Mouse (Mus musculus) gonadal fat pad, adult 2 months (tissue): ENCODE results near the gene Sec61a1. TPM values are rescaled to one million over a fixed set of nuclear protein-coding genes. Genes with fewer than 3 reads are reported as not detected.

Source experiments
- DNase-seq: peaks from one replicate; pipeline ENCODE4 v3.0.0-alpha.2; 2012; ENCODE audit warnings: low read depth
- polyA plus RNA-seq: library from polyadenylated mRNA; depleted of rRNA; stranded (reverse); fragments of >200 nt; gene quantifications from 2 replicates; pipeline ENCODE4 v1.2.3, GENCODE M21; 2012; rRNA removed

Sec61a1 gene
- polyA plus RNA-seq, result 321 and 344 TPM in 2 replicates

- peak; percentile 51 for DNase-seq
Observed at GRCm38 (mm10) chr6:88518404-88519263, at the start of gene Sec61a1. TSS of gene Sec61a1 (minus strand) at chr6:88518905.

GRCm38 (mm10) chr6:88566676-88567075, 48.0 kb upstream of the Sec61a1 start:
- no peak for DNase-seq

GRCm38 (mm10) chr6:88565033-88565432, 46.3 kb upstream of the Sec61a1 start:
- DNase-seq, result no peak

DNA sequence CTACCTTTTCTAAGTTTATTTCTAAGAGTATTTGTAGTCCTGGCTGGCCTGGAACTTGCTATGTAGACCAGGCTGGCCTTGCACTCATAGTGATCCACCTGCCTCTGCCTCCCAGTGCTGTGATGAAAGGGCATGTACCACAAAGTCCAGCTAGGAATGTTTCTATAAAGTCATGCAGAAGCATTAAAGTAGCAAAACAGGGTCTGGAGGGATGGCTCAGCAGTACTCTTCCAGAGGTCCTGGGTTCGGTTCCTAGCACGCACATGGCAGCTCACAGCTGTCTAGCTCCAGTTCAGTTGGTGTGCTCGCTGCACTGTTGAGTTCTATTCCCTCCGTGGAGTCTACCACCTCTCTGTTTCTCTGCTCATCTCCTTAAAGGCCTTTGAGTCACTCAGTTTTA, 41.5 kb upstream of the Sec61a1 start:
- no peak for DNase-seq

- no peak for DNase-seq
Observed at GRCm38 (mm10) chr6:88559688-88560087, 41.0 kb upstream of the Sec61a1 start.

DNA sequence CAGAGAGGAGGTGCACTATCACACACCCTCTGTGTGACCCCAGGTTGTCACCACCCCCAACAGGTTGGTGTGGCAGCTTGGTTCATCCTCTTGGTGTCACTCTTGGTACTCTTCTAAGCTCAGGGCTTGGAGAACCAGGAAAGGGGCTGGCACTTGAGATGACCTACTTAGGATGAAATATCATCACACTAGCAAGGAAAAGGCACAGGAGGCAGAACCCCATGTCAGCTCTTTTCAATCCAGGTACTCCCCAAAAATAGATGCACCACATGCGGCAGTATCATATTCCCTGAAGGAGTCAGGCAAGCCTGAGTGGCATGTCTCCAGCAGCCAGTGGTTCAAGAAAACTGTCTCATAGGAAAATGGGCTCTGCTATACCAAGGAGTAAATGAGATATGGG, 39.4 kb upstream of the Sec61a1 start:
- DNase-seq, result no peak

- DNase-seq, result no peak
Observed at GRCm38 (mm10) chr6:88557548-88557947, 38.8 kb upstream of the Sec61a1 start.

- no peak for DNase-seq
Observed at GRCm38 (mm10) chr6:88549916-88550315, 31.2 kb upstream of the Sec61a1 start.

DNA sequence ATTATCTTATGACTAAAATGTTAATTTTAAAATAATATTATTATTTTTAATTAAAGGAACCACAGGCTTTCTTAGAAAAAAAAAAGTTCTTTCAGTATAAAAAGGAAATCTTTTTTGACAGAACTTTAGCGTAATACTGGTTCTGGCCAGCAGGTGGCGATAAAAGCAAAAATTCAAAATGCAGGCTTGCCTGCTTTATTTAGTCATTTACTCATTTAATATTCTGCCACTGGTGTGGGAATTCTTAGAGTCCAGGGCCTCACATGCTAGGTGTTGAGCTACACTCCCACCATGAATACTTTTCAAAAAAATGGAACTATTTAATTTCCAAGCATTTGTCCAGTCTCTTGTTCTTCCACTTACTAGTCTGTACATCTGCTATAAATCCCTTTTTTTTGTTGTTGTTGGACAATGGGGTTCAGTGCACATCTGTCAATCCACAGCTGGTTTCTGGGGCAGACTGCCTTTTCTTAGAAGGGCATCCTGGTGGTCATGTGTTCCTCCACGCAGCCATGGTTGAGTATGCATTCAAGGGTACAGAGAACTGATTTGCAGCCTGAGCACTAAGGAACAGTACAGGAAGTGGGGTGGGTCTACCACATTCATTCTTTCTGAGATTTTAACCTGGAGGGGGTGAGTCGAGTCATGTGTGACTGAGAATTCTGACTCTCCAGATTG, 30.6 kb upstream of the Sec61a1 start:
- DNase-seq, result no peak

GRCm38 (mm10) chr6:88548405-88549049, 29.8 kb upstream of the Sec61a1 start:
- DNase-seq, result no peak

- no peak for DNase-seq
Observed at GRCm38 (mm10) chr6:88545397-88545790, 26.7 kb upstream of the Sec61a1 start.

DNA sequence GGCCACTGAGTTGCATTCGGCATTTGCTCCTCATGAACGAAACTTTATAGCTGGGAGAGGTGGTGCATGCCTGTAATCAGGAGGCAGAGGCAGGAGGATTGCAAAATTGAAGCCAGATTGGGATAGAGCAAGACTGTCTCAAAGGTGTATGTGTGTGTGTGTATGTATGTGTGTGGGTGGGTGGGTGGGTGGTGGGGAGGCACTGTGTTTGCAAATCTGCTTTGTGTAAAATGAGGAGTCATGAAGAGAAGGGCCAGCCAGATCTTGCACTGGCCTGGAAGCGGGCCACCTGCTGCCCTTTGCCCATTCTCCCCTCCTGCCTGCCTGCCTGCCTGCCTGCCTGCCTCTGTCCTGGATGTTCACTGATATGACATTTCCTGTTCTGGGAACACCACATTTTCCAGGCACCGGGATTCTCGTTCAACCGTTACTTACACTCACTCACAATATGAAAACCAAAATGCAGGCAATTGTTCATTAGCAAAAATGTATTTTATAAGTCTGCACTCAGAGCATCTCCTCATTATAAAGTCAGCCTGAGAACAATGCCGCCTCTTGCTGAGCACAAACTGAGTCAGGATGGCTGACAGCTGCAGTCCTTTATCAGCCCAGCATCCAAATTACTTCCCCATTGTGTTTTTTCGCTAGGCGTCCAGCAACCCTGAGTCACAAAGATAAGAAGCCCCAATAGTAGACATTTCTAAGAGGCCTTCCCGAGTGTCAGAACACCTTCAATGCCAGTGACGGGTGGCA, 26.1 kb upstream of the Sec61a1 start:
- no peak for DNase-seq

DNA sequence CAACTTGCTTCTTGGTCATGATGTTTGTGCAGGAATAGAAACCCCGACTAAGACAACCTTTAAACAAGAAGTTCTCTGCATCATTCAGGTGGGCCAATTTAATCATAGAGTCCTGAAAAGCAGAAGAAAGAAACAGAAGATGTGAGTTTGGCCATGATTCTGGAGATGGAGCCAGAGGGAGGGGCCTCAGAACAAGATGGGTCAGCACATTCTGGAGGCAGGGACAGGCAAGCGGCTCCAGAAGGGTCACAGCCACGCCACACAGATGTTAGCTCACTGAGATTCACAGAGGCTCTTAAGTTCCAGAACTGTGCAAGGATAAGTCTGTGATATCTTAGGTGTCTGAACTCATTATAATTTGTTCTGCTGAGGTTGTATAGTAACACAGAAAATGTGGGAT, 25.5 kb upstream of the Sec61a1 start:
- no peak for DNase-seq

GRCm38 (mm10) chr6:88540093-88540755, 21.5 kb upstream of the Sec61a1 start:
- no peak for DNase-seq

- DNase-seq, result no peak
Observed at GRCm38 (mm10) chr6:88530306-88530705, 11.6 kb upstream of the Sec61a1 start.

DNA sequence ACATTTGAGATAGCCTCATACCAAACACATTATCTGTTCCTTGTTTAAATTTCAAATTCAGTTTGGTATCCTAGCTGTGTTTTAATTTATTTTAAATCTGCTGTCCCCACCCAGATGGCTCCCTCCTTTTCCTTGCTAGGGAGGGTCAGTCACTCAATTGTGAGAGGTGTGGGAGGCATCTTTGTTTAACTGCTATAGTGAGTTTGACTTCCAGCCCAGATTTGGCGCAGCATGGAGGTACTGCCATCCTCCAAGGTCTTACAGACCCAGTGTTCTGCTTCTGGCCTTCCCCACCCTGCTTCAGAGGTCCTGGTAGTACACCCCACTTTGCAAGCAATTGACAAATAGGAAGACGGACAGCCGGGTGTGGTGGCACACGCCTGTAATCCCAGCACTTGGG, 5.4 kb upstream of the Sec61a1 start:
- no peak for DNase-seq

DNA sequence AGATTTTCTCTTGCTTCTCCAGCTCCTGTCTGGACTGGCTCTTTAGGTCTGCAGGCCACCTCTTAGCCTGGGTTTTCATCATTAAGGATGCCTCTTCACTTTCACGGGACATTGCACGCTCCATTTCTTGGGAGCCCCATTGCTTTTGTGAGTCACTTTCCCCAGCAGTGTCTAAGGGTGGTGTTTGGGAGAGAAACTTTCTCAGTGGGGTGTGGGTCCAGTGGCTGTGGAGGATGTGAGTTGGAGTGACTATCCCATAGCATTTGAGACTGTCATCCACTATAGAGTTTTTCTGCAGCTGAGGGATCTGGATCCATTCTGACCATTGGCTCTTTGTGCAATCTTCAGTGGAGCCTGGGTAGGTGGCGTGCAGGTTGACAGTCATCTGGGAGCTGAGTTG, 4.7 kb upstream of the Sec61a1 start:
- no peak for DNase-seq

DNA sequence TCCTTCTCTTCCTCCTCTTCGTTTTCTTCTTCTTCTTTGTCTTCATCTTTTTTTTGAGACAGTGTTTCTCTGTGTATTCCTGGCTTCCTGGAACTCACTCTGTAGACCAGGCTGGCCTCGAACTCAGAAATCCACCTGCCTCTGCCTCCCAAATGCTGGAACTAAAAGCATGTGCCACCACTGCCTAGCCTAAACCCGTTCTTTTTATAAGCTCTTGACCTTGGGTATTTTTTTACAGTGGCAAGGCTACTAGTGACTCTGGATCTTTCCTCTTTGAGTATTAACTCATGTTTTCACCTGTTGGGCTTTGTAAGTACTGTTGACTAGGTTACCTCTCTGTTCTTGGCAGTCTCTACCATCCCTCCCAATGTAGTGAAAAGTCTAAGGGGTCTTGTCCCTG, 4.3 kb upstream of the Sec61a1 start:
- DNase-seq, result no peak

DNA sequence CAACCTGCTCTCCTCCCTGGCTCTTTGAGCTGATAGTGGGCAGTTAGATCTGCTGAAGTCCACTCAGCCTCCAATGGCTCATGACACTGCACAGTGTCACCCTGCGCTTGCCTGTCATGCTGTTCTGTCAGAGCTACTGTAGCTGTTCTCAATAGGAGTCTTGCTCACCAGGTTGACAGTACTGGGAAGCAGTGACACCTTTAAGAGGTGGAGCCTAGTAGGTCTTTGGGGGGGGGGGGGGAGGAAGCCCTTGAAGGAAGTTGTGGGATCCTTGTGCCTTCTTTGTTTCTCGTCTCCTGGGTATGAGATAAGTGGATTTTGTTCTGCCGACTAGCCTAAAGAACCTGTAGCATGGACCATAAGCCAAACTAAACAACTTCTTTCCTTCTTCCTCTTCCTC, 3.9 kb upstream of the Sec61a1 start:
- no peak for DNase-seq

GRCm38 (mm10) chr6:88521821-88522220, 3.1 kb upstream of the Sec61a1 start:
- no peak for DNase-seq

DNA sequence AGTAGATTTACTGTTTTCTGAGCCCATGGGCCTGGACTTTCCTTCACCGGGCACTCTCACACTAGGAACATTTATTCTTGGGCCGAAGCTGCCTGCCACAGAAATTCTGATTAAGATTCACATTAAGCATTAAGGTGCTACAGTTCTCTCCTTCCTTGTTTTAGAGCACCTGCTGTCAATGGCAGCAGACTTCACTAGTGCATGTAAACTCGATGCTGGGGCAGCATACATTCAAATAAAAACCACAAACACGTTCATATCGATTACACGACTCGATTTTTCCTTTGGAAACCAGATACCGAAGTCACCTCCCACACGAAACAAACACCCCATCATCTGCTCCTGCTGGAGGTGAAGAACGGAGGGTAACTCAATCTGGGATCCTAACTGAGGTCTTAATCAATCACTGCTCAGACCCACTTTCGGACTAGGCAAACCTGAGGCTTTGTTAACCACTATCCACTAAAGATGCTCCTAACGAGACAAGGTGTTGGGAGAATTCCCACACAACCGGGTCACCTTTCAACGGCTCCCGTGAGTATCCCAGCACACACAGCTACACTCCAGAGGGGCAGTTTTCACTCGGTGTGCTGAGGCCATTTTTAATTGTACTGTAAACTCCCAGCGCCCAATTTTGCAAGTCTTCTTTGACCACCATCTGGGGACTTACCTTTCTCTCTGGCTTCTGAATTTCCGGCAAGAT, 853 bp downstream of the Sec61a1 start:
- DNase-seq, result no peak
